Mouse (Mus musculus): Measurements from ENCODE around the gene Mx1.
A peak's percentile ranks its signal among the peaks of the same experiment; 100 is the strongest.

The Mx1 gene

DNA sequence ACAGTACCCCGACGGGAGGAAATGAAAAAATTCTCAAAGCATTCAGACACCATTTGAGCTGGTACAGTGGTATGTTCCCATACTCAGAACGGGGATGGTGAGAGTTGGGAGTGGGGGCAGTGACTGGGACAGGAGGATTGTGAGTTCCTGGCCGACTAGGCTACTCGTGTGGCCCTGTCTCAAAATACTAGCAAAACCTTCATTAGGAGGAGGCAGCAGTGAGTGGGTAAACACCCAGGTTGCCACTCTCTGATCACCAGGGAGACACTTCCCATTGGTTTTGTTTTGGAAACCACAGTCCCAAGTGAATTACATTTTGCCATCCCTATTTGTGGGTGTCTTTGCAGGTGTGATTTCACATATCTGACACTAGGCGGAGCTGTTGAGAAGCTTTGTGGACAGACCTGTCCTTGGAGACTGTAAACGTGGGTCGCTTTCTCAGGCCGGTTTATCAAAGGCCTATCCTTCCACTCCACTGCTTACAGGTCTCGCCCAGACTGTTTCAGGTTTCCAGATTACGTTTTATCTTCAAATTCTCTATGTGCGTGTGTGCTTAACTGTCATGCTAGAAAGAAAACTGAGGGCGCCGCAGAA, 18.9 kb downstream of the Mx1 start:
- DNase-seq = peak; percentile 60

DNA sequence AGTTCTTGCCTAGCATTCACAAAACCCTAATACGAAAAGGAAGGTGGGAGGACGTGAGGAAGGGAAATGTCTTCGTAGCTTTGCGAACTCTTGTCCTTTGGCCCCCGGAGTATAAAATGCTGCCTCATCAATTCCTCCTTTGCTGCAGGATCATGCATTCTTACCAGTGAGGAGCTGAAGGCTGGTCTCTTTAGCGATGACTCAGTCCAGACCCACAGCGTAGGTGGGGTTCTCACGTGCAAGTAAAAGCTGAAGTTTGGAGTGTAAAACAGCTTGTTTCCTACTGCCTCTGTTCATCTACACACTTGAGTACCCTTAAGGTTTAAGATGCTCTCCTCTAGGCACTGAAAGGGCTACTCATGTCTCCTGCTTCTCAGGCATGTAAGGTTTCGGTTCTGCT, 20.7 kb downstream of the Mx1 start:
- DNase-seq = no peak

DNA sequence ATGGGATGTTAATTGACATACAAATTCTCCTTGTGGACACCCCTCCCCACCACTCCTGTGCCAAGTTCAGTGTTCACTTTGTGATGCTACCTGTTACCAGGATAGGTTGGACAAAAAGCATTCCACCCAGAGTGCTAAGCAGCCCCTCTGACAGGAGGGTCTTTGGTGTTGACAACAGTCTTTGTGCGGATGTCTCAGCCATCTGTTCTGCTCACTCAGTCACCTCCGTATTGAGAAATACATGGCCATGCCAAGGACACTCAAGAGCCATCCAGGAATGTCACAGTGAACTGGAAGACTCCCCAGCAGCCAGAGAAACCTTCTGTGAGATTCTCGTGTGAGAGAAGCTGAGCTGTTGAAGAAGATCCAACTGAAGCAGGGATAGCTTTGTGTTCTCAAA, 24.5 kb downstream of the Mx1 start:
- no peak for DNase-seq

DNA sequence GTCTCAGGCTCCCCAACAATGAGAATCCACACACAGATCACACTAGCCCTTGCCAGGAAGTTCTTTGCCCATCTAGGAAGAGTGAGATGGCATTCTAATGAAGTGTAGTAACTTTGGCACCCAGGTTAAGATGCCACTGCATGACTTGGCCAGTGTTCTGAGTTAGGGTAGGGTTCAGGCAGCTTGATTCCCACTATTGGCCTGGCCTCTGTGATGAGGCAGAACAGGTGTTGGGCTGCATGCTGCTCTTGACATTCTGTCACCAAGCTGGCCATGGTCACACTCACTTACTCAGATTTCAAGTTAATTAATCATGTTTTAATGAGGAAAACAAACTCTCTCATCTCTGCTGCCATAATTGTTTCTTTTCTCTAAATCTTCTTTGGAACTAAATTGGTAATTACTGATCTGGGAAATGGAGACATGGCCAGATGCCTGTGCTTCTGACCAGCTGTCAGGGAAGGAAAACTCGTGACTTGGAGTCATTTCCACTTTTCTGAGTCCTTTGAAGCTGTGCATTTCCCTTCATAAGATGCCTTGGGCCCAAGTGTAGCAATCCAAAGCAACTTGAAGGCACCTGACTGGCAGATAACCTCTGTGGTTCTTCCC, 25.2 kb downstream of the Mx1 start:
- no peak for DNase-seq

DNA sequence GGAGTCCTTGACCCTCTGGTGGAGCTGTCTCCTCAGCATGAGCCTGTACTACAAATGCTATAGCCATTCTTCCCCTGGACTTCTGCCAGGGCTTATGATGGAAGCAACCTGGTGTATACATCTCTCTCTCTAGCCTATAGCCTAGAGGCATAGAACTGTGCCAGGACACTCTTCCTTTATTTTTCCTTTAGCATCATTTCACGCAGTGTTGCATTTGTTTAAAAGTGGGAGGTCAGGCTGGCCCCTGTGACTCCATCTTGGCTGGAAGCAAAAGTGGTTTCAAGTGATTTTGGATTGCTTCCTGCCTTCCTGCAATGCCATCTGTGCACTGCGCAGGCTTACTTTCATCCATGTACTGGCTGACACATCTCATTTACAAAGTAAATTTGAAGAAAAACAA, 28.5 kb downstream of the Mx1 start:
- no peak for DNase-seq

DNA sequence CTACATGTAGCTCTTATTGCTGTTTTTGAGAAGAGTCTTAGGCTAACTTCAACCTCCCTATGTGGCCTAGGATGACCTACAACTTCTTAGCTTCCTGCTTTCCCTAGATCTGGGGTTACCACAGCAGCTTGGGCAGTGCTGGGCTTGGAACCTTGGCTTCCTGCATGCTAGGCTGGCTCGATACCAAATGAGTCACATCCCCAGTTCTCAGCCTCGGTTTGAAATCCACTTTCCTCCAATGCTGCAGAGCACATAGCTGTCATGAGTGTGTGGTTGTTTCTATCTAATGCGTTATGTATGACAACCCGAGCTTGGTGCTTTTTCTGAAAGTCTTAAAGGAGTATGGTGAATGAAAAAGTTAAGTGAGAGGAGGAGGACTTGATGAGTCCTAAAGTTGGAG, 31.4 kb downstream of the Mx1 start:
- DNase-seq = peak; percentile 43

DNA sequence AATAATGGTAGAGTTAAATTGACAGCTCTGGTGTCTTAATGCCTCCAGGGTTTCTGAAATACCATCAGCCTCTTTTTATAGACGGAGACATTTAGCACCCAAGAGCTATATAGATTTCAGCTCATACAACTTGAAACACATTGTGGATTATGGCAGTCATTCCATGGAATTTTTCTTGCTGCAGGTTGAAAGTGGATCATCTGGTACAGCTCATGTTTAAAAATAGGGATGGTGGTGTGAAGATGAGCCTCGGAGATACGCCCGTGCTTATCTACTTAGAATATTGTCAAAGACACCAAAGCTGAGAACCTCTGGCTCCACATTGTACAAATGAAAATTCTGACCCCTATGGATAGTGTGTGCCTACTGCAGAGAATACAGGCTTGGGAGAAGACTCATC, 32.6 kb downstream of the Mx1 start:
- DNase-seq = no peak

DNA sequence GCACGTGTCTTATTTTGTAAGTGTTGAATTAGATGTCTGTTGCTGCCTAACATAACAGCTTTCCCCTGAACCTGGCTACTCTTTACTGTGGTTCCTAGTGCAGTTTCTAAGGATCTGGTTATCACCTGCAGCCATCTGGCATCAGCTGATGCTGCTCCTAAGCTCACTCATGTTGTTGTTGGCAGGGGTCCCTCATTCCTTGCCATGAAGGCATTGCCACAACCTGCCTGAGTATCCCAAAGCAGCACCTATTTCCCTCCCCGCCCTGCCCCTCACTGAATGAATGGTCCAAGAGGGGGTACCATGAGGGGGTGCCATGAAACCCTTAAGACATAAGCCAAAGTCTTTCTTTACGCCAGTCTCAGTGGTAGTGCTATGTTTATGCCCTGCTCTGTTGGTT, 34.7 kb downstream of the Mx1 start:
- DNase-seq = no peak

DNA sequence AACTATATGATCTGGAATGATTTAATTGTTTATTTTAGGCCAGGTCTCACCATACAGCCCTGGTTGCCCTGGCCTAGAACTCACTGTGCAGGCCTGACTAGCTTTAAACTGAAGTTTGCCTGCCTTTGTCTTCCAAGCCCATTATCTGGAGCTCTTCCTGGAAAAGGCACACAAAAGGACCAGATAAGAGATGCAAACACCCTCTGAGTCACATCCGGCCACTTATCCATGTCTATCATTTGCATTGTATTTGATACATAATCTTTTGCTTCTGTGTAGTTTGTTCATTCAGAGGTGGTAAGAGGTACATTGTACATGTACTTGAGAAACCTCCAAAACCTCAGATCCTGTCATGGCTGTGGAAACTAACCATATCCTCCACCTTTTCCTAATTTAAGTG, 39.1 kb downstream of the Mx1 start:
- no peak for DNase-seq

DNA sequence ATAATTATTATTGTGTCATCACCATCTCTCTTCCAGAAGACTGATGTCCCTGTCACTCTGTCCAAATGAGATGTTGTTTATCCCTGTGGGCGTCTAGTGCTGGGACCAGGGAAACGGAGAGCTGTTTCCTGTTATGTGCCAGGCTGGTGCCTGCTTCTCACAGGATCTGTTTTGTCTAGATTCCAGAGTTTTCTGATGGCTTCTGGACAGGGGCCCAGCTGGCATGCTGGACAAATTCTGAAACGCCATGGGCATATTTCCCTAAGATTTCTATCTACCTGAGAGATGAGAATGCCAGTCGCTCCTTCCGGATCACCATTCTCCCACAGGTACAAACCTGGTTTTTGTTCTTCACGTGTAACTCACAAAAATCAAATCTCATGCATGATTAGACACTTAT, 41.0 kb downstream of the Mx1 start:
- DNase-seq = no peak

DNA sequence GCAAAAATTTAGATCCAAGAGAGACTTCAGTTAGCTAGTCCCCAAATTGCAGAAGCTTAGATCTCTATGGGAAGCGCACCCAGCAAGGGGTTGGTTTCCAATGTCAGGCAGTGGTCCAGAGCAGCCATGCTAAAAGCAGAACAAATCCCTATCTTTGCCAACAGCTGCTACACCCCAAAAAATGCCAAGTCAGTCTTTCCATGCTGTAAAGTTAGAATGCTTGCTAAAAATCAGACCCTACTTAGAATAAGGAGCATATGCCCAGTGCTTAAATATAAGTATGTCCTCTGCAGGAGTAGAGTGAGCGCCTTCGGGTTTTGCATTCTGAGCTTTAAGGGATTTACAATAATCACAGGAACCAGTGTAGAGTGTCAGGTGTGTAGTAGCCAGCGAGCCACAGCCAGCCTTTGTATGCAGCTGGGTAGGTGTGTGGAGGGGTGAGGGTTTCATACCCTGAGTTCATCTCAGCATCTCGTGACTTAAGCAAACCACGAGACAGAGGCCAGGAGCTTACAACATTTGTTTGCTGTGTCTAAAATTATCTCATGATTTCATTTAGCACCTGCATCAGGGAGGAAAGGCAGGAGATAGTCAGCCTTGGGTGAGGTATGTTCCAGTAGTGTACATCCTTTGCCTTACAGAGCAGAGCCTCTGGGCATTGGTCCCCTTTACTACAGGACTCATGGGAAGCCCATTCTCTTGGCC, 43.8 kb downstream of the Mx1 start:
- no peak for DNase-seq

DNA sequence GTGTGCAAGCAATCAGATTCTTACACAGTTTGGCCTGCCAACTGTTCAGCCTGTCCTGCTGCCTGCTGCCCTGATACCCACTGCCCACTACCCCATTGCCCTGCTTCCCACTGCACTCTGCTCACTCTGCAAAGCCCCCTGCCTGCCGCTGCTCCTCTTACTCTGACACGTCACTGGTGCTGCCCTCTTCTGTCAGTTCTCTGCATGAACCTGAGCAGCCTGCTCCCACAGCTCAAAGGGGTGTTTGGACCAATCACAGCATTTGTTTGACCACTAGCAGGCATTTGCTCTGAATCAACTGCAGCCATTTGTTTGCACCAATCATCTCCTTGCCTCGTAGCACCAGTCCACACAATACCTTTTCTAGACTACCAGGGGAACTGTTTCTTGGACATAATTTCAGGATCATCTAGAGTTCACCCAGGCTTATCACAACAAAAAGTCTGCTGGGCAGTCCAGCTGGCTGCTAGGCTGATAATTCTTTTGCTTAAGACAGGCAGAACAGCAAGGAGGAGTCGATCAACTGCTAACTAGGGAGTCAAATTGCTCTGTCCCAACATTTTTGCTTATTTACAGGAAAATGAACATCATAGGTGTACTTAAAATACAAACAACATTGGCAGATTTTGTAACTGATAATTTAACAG, 44.7 kb downstream of the Mx1 start:
- DNase-seq = peak; percentile 71

DNA sequence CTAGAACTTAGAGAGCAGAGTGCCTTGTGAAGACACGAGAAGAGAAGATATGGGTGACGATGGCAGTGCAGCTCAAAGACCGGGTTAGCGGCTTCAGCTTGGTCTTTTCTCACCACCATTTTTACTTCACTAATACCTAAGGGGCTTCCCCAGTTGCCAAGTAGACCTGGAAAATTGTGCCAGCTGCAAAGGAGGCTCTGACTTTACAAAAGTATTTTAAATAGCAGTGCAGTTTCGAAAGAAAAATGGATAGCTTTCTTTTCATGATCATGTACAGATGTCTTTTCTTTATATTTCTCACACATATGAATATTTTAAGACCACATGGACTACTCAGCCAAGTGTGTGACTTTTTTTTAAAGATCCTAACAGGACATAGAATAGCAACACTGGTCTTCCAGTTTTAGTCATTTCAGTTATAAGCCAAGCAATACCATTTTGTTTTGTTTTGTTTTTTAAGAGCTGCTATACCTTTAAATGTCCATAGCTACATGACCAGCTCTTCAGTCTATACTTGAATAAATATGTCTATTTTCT, 57.2 kb downstream of the Mx1 start:
- no peak for DNase-seq

DNA sequence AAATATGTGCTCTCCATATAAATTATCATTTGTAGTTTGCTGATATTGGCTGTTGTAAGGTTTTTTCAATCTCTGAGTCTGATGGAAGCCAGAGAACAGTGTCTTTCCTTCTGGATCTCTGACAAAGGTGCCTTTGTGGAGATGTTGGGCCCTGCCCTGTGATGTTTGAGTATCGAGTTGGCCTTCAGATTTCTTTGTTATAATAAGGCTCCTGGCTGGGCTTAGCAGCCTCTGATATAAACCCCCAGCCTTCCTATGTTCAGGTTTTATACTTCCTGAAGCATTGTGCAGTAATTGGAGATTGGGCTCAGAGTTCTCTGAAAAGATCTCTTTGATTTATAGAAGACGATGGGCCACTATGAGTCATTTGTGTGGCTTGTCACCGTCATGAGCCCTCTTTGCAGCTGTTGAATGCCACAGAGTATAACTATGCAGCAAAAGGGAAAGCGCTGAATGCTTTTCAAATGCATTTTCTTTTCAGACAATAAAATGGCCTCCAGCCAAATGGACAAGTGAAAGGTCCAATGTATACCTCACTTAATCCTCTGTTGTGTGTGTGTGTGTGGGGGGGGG, 60.4 kb downstream of the Mx1 start:
- no peak for DNase-seq

DNA sequence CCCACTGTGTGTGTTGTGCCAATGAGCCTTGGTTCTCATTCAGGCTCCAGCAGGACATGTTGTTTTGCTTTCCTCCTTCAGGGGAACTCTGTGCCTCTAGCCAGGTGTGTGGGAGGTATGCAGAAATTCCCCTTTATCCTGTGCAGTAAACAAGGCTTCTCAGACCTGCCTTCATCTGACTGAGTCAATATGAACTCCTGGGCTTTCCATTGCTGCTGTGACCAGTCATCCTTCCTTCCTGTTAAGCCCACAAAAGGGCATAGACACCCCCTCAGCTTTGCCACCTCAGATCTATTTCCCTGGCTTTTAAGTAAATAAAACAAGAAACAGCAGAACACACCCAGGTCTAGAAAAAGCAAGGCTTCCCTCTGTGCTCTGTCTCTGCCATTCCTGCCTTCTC, 61.0 kb downstream of the Mx1 start:
- no peak for DNase-seq

DNA sequence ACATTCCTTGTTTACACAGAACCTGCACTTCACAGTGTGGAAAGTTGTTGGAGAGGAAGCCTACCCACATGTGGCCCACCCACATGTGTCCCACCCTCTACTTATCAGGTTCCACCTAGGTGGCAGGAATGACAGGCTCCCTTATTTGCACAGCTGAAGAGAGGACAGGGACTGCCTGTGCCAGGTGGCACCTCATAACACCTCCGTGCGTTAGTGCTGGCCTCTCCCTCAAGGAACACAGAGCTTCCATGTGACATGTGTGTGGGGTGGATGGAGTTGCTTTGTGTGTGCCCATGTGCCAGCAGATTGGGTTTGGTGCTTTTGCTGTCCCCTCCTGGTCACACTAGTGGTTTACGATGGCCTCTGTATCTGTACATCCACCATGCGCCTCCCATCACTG, 62.7 kb downstream of the Mx1 start:
- DNase-seq = no peak

DNA sequence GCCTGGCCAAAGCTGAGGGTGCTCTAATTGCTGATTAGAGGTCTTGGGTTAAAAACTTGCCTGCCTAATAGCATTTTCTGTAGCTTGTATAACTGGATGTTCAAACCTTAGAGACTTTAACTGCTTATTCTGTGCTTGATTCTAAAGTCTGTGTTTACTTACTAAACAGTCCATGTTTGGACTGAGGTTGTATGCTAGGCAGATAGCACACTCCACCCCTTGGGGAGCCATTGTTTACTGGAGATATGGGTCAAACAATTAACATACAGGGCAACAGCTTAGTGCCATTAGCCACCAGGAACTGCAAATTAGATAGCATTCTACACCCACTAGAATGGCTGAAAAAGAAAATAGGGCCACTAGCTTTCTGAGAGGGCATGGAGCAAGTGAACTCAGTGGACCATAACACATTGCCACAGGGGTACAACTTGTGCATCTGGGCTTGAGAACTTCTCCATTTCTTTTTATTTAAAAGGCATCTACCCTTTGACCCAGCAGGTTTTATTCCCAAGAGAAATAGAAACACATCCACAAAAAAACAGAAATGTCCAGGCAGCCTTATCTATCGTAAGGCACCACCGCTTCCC, 64.7 kb downstream of the Mx1 start:
- no peak for DNase-seq

Measured in lung, postnatal 14 days (tissue).